Mouse (Mus musculus) heart, adult 2 months (tissue): ENCODE results near the gene Shb.

Source experiments
- CTCF ChIP-seq: fragments of 200-600 bp; IDR thresholded peaks from 2 replicates; pipeline ENCODE4 v1.8.1; 2022; ENCODE audit warnings: antibody characterized with exemption, mild to moderate bottlenecking, moderate library complexity
- EP300 ChIP-seq: fragments of 200-500 bp; IDR thresholded peaks from 2 replicates; pipeline ENCODE4 v1.6.1; 2011; ENCODE audit warnings: low read depth, low read length, control low read depth; ENCODE audit not compliant: insufficient read depth
- POLR2A ChIP-seq: fragments of 200-500 bp; IDR thresholded peaks from 2 replicates; pipeline ENCODE4 v1.6.1; 2011; ENCODE audit warnings: mild to moderate bottlenecking, low read depth, low read length, control low read depth; ENCODE audit not compliant: insufficient read depth

DNA sequence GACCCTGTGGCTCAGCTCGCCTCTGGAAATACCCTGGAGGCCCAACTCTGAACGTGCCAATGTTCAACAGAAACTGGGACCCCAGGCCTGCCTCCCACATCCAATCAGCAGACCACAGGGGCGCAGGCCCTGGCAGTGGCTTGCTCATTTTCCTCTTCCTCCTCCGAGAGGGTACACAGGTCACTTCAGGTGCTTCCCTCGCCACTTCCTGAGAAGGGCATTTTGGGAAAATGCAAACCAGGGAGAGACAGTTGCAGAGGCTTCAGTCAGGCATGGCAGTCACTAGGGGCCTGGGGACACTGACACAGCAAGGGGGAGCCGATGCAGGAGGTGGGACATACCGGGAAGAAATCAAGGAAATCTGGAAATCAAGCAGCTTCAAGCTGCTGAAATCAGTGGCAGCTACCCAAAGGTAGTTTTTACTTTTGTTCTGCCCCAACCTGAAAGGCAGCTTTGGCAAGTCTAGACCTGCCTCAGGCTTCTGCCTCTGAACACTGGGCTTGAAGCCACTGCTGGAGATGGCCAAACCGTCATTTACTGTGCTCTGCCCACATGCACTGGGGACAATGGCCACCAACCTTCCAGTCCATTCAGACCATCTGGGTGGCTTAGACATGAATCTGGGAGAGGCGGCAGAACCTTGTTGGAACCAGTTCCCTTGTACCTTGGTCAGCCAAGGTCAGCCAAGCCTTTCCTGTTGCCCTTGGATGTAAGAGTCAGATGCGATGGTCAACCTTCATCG is 110.6 kb downstream of the Shb start:
- no peak for TF ChIP-seq POLR2A
- TF ChIP-seq CTCF, result no peak
- 0 out of 2 replicates have a peak, but pooled peaks have one; percentile 14 for TF ChIP-seq EP300
